Mouse (Mus musculus) liver, adult 2 months (tissue): ENCODE data around the gene Wwox.

Experiments
- CTCF ChIP-seq: fragments of 200-500 bp; IDR thresholded peaks from 2 replicates; pipeline ENCODE4 v1.5.1; 2011; ENCODE audit warnings: low read depth, low read length, control low read depth
- POLR2A ChIP-seq: fragments of 200-500 bp; IDR thresholded peaks from 2 replicates; pipeline ENCODE4 v1.6.1; 2011; ENCODE audit warnings: low read length, control low read depth; ENCODE audit not compliant: insufficient read depth; ENCODE audit errors: extremely low read depth

DNA sequence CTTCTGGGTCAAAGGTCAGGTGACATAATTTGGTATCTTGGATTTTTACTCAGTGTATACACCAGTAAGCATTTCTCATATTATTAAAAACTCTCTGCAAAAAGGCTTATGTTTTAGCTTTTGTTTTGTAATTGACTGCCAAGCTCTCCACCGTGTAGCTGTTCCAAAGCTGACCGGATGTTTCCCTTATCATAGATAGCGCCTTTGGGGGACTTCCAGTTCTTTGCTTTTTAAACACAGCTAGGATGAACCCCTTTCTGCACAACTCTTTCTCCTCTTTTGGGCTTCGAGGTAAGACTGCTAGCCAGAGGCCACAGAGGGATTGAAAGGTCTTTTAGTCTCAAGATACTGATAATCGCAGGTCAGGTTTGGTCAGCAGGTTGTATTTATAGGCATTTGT is 883.0 kb downstream of the Wwox start:
- no peak for TF ChIP-seq POLR2A
- TF ChIP-seq CTCF, result no peak
